Mouse (Mus musculus): ENCODE results near the gene Akr1d1. TPM values are rescaled to one million over a fixed set of nuclear protein-coding genes. Genes with fewer than 3 reads are reported as not detected.

The Akr1d1 gene
- polyA plus RNA-seq, 1 experiment from 2014 or later, result not detected

DNA sequence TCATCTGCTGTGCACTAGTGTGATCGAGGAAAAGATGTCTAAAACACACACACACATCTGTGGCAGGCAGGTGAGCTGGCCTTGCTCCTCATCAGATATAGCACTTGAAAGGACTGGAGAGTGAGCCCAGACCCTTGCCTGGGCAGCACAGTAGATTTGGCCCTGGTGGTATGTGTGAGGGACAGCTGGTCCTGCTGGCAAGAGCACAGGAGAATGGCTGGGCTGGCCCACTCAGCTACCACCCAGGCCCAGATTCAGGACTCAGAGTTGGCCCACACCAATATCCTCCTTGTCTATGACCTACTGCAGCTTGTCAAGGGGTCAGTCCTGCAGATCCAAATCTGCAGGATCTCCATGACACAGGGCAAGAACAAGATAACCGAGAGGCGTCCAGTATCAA, 6.9 kb downstream of the Akr1d1 start:
- WGBS, result 81% methylated on average over 3 of the region's 3 CpGs
- Histone ChIP-seq H3K27me3 (no peaks in the 10 kb centered on the region), H3K27ac (no peak overlapping the region), H3K36me3 (replicated peaks) (no peaks in the 10 kb centered on the region), H3K4me3 (replicated peaks) (no peak overlapping the region), H3K4me2 (no peak overlapping the region), H3K4me1 (no peaks in the 10 kb centered on the region), H3K9me3 (no peaks in the 10 kb centered on the region), H3K9ac (no peak overlapping the region)
- no peak for ATAC-seq (ENCODE audit: low FRiP score)

- no peak overlapping the region for H3K4me3 ChIP-seq (replicated peaks)
- no peak for ATAC-seq (ENCODE audit: low FRiP score)
- no peaks in the 10 kb centered on the region for H3K27me3 ChIP-seq
- no peaks in the 10 kb centered on the region for H3K9me3 ChIP-seq
- H3K9ac ChIP-seq, result no peak overlapping the region
- H3K4me1 ChIP-seq, result no peaks in the 10 kb centered on the region
- H3K4me2 ChIP-seq, result no peak overlapping the region
- 91% methylated on average over 3 of the region's 3 CpGs for WGBS
- H3K36me3 ChIP-seq (replicated peaks), result no peaks in the 10 kb centered on the region
- no peak overlapping the region for H3K27ac ChIP-seq
Measured at GRCm38 (mm10) chr6:37537801-37538200, 7.8 kb downstream of the Akr1d1 start.

GRCm38 (mm10) chr6:37538792-37539191, 8.8 kb downstream of the Akr1d1 start:
- WGBS, result 87% methylated on average over 5 of the region's 5 CpGs
- Histone ChIP-seq H3K9me3 (no peaks in the 10 kb centered on the region), H3K27me3 (no peaks in the 10 kb centered on the region), H3K27ac (no peak overlapping the region), H3K4me2 (no peak overlapping the region), H3K4me1 (no peaks in the 10 kb centered on the region), H3K4me3 (replicated peaks) (no peak overlapping the region), H3K9ac (no peak overlapping the region), H3K36me3 (replicated peaks) (no peaks in the 10 kb centered on the region)
- no peak for ATAC-seq (ENCODE audit: low FRiP score)

DNA sequence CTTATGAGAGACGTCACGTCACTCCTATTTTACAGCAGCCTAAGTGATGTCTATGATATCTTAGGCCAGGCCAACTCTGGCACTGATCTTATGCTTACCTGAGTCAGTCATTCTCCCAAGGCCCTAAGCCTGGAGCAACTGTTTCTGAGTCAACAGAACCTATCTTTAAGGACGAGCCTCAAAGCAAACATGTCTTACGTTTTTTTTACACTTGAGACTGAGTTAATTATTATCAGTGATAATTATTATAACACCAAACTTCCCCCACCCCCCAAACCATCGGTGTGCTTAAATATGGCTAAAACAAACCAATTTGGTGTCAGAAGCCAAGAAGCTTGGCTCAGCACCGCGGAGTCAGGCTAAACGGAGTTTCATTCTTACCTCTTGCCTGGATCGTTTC, 9.4 kb downstream of the Akr1d1 start:
- H3K36me3 ChIP-seq (replicated peaks), result no peaks in the 10 kb centered on the region
- no peaks in the 10 kb centered on the region for H3K9me3 ChIP-seq
- no peak overlapping the region for H3K4me3 ChIP-seq (replicated peaks)
- no peaks in the 10 kb centered on the region for H3K27me3 ChIP-seq
- H3K4me2 ChIP-seq, result no peak overlapping the region
- H3K4me1 ChIP-seq, result no peaks in the 10 kb centered on the region
- no peak for ATAC-seq (ENCODE audit: low FRiP score)
- no peak overlapping the region for H3K9ac ChIP-seq
- H3K27ac ChIP-seq, result no peak overlapping the region
- 90% methylated on average over 9 of the region's 9 CpGs for WGBS

DNA sequence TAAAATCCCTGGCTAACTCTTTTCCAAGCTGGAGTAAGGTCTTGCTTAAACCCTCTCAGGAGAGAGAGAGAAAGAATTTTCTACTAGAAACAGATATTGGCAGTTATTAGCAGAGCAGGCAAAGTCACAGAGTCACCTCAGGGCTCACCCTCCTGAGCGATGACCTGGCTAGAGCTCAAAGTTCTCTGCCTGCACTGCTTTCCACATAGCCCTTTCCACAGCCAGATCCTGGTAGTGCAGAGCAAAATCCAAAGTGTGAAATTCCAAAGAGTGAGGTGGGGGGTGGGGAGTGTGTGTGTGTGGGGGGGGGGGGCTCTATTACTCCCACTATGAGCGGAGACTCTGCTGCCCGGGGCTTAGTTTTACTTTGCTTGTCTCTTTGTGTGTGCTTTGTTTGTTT, 10.1 kb downstream of the Akr1d1 start:
- H3K4me3 ChIP-seq (replicated peaks), result no peak overlapping the region
- 67% methylated on average over 3 of the region's 3 CpGs for WGBS
- H3K27me3 ChIP-seq, result no peaks in the 10 kb centered on the region
- no peaks in the 10 kb centered on the region for H3K9me3 ChIP-seq
- no peak overlapping the region for H3K4me2 ChIP-seq
- no peak overlapping the region for H3K27ac ChIP-seq
- H3K4me1 ChIP-seq, result no peaks in the 10 kb centered on the region
- no peak for ATAC-seq (ENCODE audit: low FRiP score)
- H3K9ac ChIP-seq, result no peak overlapping the region
- no peaks in the 10 kb centered on the region for H3K36me3 ChIP-seq (replicated peaks)

DNA sequence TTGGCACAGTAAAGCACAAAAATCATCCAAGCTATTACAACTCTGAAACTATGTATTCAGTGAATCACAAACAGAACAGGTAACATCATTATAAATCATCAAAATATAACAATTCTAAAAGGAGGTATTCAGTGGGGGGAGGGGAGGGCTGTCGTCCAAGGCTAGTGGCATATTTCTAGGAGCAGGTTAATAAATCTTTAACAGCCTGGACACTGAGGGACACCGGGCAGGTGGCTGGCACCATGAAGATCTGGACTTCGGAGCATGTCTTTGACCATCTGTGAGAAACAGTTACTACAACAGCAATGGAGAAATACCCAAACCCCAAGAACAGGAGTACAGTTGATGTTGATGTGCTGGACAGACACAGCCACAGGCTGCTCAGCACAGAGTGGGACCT, 11.2 kb downstream of the Akr1d1 start:
- Histone ChIP-seq H3K36me3 (replicated peaks) (no peaks in the 10 kb centered on the region), H3K4me1 (no peaks in the 10 kb centered on the region), H3K4me3 (replicated peaks) (no peak overlapping the region), H3K9me3 (no peaks in the 10 kb centered on the region), H3K27me3 (no peaks in the 10 kb centered on the region), H3K4me2 (no peak overlapping the region), H3K27ac (no peak overlapping the region), H3K9ac (no peak overlapping the region)
- ATAC-seq (ENCODE audit: low FRiP score), result no peak
- 91% methylated on average over 3 of the region's 3 CpGs for WGBS

GRCm38 (mm10) chr6:37542145-37542544, 12.2 kb downstream of the Akr1d1 start:
- no peaks in the 10 kb centered on the region for H3K27me3 ChIP-seq
- 93% methylated on average over 3 of the region's 3 CpGs for WGBS
- no peak overlapping the region for H3K4me2 ChIP-seq
- no peaks in the 10 kb centered on the region for H3K9me3 ChIP-seq
- no peak overlapping the region for H3K4me3 ChIP-seq (replicated peaks)
- ATAC-seq (ENCODE audit: low FRiP score), result no peak
- no peaks in the 10 kb centered on the region for H3K4me1 ChIP-seq
- H3K9ac ChIP-seq, result no peak overlapping the region
- no peak overlapping the region for H3K27ac ChIP-seq
- no peaks in the 10 kb centered on the region for H3K36me3 ChIP-seq (replicated peaks)

DNA sequence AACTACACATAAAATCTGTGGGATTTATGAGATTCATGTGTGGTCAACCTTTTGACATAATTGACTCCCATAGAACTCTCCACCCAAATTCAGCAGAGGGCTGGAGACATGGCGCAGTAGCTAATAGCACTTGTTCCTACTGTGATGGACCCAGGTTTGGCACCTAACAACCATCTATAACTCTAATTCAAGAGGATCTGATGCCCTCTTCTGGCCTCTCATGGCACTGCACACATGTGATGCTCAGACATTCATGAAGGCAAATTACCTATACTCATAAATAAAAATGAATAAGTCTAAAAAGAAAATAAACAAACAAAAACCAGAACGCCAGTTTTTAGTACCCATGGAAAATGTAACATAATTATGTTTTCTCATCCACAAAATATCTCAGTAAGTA, 22.8 kb downstream of the Akr1d1 start:
- WGBS, result 89% methylated on average over 2 of the region's 2 CpGs
- Histone ChIP-seq H3K27me3 (no peaks in the 10 kb centered on the region), H3K4me3 (replicated peaks) (no peak overlapping the region), H3K4me2 (no peak overlapping the region), H3K27ac (no peak overlapping the region), H3K9ac (no peak overlapping the region), H3K4me1 (no peaks in the 10 kb centered on the region), H3K36me3 (replicated peaks) (no peaks in the 10 kb centered on the region), H3K9me3 (no peaks in the 10 kb centered on the region)
- no peak for ATAC-seq (ENCODE audit: low FRiP score)

DNA sequence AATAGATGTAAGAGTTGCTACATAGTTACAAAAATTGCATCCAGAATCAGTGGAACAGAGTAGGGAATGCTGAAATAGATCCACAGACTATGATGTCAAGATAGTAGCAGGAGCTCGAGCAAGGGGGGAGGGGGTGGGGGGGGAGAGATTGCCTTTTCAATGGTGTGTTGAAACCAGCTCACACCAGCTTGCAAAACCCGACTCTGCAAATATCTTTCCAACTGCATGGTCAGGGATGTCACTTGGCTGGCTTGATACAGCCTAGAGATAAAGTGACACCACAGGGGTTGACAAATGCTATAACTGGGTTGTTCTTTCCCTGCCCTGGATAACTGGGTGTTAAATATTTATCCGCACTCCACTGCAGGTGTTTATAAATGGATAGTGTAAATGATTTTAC, 24.0 kb downstream of the Akr1d1 start:
- no peaks in the 10 kb centered on the region for H3K36me3 ChIP-seq (replicated peaks)
- H3K4me2 ChIP-seq, result no peak overlapping the region
- no peaks in the 10 kb centered on the region for H3K9me3 ChIP-seq
- H3K9ac ChIP-seq, result no peak overlapping the region
- H3K27ac ChIP-seq, result no peak overlapping the region
- no peak overlapping the region for H3K4me3 ChIP-seq (replicated peaks)
- ATAC-seq (ENCODE audit: low FRiP score), result no peak
- H3K4me1 ChIP-seq, result no peaks in the 10 kb centered on the region
- no peaks in the 10 kb centered on the region for H3K27me3 ChIP-seq
- WGBS, result 75% methylated on average over 3 of the region's 3 CpGs

GRCm38 (mm10) chr6:37554327-37554726, 24.4 kb downstream of the Akr1d1 start:
- H3K9me3 ChIP-seq, result no peaks in the 10 kb centered on the region
- no peaks in the 10 kb centered on the region for H3K36me3 ChIP-seq (replicated peaks)
- WGBS, result 94% methylated on average over 1 of the region's 1 CpGs
- no peak overlapping the region for H3K4me2 ChIP-seq
- no peak overlapping the region for H3K4me3 ChIP-seq (replicated peaks)
- ATAC-seq (ENCODE audit: low FRiP score), result no peak
- H3K27me3 ChIP-seq, result no peaks in the 10 kb centered on the region
- no peak overlapping the region for H3K27ac ChIP-seq
- H3K9ac ChIP-seq, result no peak overlapping the region
- no peaks in the 10 kb centered on the region for H3K4me1 ChIP-seq

DNA sequence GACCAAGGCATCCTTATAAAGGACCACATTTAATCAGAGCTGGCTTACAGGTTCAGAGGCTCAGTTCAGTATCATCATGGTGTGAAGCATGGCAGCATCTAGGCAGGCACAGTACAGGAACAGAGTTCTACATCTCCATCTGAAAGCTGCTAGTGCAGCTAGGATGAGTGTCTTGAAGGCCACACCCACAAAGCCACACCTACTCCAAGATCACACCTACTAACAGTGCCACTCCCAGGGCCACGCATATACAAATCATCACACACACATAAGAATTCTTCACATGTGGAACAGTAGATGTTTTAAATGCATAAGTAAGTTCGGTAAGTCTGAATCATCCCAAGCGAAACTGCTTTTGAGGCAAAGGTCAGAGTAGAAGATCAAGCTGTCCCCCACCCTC, 33.9 kb downstream of the Akr1d1 start:
- H3K4me3 ChIP-seq (replicated peaks), result no peak overlapping the region
- H3K9ac ChIP-seq, result no peak overlapping the region
- no peak for ATAC-seq (ENCODE audit: low FRiP score)
- H3K27ac ChIP-seq, result no peak overlapping the region
- WGBS, result 86% methylated on average over 3 of the region's 3 CpGs
- H3K27me3 ChIP-seq, result no peaks in the 10 kb centered on the region
- no peaks in the 10 kb centered on the region for H3K36me3 ChIP-seq (replicated peaks)
- H3K9me3 ChIP-seq, result no peaks in the 10 kb centered on the region
- H3K4me1 ChIP-seq, result no peaks in the 10 kb centered on the region
- H3K4me2 ChIP-seq, result no peak overlapping the region

DNA sequence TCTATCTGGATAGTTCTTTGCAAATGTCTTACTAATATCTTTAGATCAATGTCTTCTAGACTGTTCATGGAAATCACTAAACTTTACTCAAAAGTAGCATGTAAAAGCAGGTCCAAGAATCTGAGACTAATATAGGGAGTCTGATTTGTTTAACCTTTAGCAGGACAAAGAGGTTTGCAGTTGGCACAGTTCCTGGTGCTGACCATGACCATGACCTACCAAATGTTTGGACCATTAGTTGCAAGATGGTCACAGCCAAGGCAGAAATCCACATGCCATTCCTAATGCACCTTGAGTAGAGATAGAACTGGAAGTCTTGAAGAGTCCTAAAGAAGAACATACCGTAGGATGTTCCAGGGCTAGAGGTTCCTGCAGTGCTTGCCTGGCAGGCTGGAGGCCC, 37.4 kb downstream of the Akr1d1 start:
- H3K4me2 ChIP-seq, result no peak overlapping the region
- no peak overlapping the region for H3K4me3 ChIP-seq (replicated peaks)
- H3K27ac ChIP-seq, result no peak overlapping the region
- no peaks in the 10 kb centered on the region for H3K9me3 ChIP-seq
- ATAC-seq (ENCODE audit: low FRiP score), result no peak
- H3K9ac ChIP-seq, result no peak overlapping the region
- H3K4me1 ChIP-seq, result no peaks in the 10 kb centered on the region
- H3K36me3 ChIP-seq (replicated peaks), result no peaks in the 10 kb centered on the region
- no peaks in the 10 kb centered on the region for H3K27me3 ChIP-seq
- WGBS, result 86% methylated on average over 1 of the region's 1 CpGs

- Histone ChIP-seq H3K27me3 (no peaks in the 10 kb centered on the region), H3K9me3 (no peaks in the 10 kb centered on the region), H3K4me3 (replicated peaks) (no peak overlapping the region), H3K4me1 (no peaks in the 10 kb centered on the region), H3K4me2 (no peak overlapping the region), H3K9ac (no peak overlapping the region), H3K27ac (no peak overlapping the region), H3K36me3 (replicated peaks) (no peaks in the 10 kb centered on the region)
- no peak for ATAC-seq (ENCODE audit: low FRiP score)
- WGBS, result 75% methylated on average over 1 of the region's 1 CpGs
Measured at GRCm38 (mm10) chr6:37571939-37572338, 42.0 kb downstream of the Akr1d1 start.

- ATAC-seq (ENCODE audit: low FRiP score), result no peak
- Histone ChIP-seq H3K9ac (no peak overlapping the region), H3K4me1 (no peaks in the 10 kb centered on the region), H3K9me3 (no peaks in the 10 kb centered on the region), H3K27me3 (no peaks in the 10 kb centered on the region), H3K4me2 (no peak overlapping the region), H3K27ac (no peak overlapping the region), H3K36me3 (replicated peaks) (no peaks in the 10 kb centered on the region), H3K4me3 (replicated peaks) (no peak overlapping the region)
- WGBS, result 84% methylated on average over 2 of the region's 2 CpGs
Measured at GRCm38 (mm10) chr6:37572935-37573334, 43.0 kb downstream of the Akr1d1 start.

All from forebrain, embryonic 12.5 days (tissue).